Mouse (Mus musculus) gastrocnemius, adult 2 months (tissue): Measurements from ENCODE around the gene St3gal4. TPM values are rescaled to one million over a fixed set of nuclear protein-coding genes. Genes with fewer than 3 reads are reported as not detected.
"Not testable (repeated sequence)": the region's sequence is repeated elsewhere in the genome, so short reads cannot be mapped to it uniquely, and the experiment has no call there.

ENCODE experiments used
- DNase-seq: peaks from one replicate; pipeline ENCODE4 v3.0.0; 2022
- H3K27ac ChIP-seq: fragments of 200-600 bp; 2 replicates; pipeline ENCODE4 v1.8.1; 2022; ENCODE audit warnings: mild to moderate bottlenecking
- H3K4me3 ChIP-seq: fragments of 200-600 bp; 2 replicates; pipeline ENCODE4 v1.8.1; 2022; ENCODE audit warnings: mild to moderate bottlenecking, moderate library complexity
- CTCF ChIP-seq: fragments of 200-600 bp; IDR thresholded peaks from 2 replicates; pipeline ENCODE4 v1.8.1; 2022; ENCODE audit warnings: antibody characterized with exemption, mild to moderate bottlenecking, moderate library complexity
- intact Hi-C: fragments of 180-260 bp; cut with DNase I; formaldehyde crosslinking; loops from one replicate; pipeline ENCODE4 v1.15.1; 2025
- long read RNA-seq, 2 experiments: library from polyadenylated mRNA; stranded (forward); transcript quantifications; one replicate each; pipeline ENCODE4 v2.0.0; 2021
- total RNA-seq, 2 experiments: library from RNA; stranded (reverse); gene quantifications; 2 replicates each; pipeline ENCODE4 v1.2.3; 2021

The St3gal4 gene
- total RNA-seq: 1 to 10 TPM; 4.2 to 4.3 TPM
- long read RNA-seq, experiment 1, partial matches to known transcripts: 0 of 6 reads
- long read RNA-seq, experiment 1, other reads (novel, unspliced or antisense): 2 of 6 reads
- long read RNA-seq, experiment 2, transcript St3gal4-201 (11 exons, 2,095 nt): major isoform, 7 of 7 reads
- long read RNA-seq, experiment 2, partial matches to known transcripts: 0 of 7 reads
- long read RNA-seq, experiment 2, other reads (novel, unspliced or antisense): 0 of 7 reads

DNA sequence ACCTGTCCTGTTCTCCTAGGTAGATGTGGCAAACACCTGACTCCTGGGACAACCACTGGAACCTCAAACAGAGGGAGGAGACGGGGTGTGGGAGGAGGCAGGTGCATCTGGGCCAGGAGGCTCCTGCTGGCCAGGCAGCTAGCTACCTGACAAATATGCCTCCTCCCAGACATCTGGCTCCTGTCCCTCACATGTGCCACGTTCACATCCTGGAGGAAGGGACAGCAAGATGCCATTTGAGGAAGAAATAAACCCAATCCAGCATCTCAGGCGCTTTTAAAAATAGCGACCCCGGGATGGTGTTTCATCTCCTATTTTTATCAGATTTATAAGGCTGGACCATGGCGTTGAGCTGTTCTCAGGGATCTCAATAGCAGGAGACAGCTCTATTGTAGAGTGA is at the start of gene St3gal4:
TSS of gene St3gal4 (minus strand) at position 101 of the 400 bp plus-strand sequence.
- H3K27ac ChIP-seq: peak within 1 kb of the TSS; percentile 93
- TF ChIP-seq CTCF: no peak
- H3K4me3 ChIP-seq: peak within 1 kb of the TSS; percentile 91
- intact Hi-C loops: loop anchor here (5.0 kb wide), 3 partner anchors 43 to 148 kb away; partner anchors contain the start of genes Fam118b and Rpusd4
- no peak for DNase-seq

DNA sequence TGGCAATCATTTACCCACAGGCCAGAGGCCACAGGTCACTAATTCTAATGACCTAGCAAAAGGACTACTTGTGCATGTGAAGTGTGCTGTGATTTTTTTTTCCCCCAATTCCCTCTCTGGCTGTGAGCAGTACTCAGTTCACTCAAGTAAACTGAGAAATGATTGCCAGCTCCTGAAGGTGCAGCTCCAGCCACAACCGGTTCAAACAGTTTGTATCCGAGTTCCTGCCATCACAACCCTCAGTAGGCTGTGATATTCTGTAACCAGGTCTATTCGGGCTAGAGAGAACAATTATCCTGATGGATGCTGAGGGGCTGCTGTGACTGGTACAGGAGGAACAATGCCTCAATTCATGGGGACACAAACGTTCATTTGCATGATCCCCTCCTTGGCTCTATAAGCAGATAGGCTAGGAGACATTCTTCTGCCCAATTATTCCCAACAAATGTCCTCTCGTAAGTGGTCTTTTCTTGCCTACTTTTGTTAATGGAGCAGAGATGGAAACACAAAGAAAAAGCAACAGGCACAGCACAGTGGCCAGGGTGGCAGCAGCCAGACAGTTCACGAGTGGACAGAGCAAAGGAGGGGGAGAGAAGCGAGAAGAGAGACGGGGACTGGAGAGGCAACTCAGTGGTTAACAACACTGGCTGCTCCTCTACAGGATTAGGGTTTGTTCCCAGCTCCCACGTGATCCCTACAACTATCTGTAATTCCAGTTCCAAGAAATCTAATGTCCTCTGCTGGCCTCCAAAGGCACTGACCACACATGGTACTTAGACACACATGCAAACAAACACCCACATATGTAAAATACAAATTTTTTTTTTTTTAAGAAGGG is 47.9 kb upstream of the St3gal4 start:
- DNase-seq: no peak
- Histone ChIP-seq H3K4me3 (no peak overlapping the region), H3K27ac (no peak overlapping the region)
- TF ChIP-seq CTCF: no peak
- intact Hi-C loops: loop anchor here (5.0 to 10.0 kb wide), 2 partner anchors 320 to 672 kb away; no protein-coding TSS in a partner anchor

DNA sequence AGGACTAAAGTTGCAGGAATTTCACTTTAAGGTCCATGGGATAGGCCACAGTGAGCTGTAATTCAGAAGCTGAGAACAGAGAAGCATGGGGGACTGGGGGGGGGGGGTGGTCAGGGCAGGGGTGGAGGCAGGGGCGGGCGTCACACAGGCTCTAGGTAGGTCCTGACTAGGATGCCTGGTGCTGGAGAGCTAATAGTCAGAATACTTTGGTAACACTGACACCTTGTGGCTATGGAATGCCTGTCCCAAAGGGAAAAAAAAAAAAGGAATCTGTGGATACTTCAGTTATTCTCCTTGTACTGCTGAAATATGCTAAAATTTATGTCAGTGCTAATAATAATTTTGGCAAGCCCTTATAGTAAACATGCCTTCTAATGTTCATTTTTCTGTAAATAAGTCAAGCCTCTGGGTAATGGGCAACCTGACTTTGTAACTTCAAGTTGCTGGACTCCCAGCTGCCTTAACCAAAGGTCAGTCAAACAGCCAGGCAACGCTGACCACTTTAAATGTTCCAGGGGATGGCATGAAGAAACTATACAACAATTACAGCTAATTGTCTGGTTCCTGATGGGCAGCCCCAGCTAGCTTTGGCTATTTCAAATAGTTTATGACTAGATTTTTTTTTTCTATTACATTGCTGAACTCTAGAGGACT is 47.2 kb upstream of the St3gal4 start:
- intact Hi-C loops: loop anchor here (5.0 to 10.0 kb wide), 2 partner anchors 319 to 671 kb away; no protein-coding TSS in a partner anchor
- DNase-seq: peak; percentile 32
- H3K4me3 ChIP-seq: no peak overlapping the region
- H3K27ac ChIP-seq: no peak overlapping the region
- TF ChIP-seq CTCF: peak; percentile 71

GRCm38 (mm10) chr9:35164142-35164874 is 45.2 kb upstream of the St3gal4 start:
- intact Hi-C loops: loop anchor here (1.0 to 10.0 kb wide), 4 partner anchors 47 to 670 kb away; partner anchors contain the start of gene St3gal4
- peak overlapping the region; percentile 73; the same call in 1 of the 2 replicates for H3K27ac ChIP-seq
- no peak overlapping the region for H3K4me3 ChIP-seq
- no peak for TF ChIP-seq CTCF
- no peak for DNase-seq

- intact Hi-C loops: loop anchor here (5.0 to 10.0 kb wide), 2 partner anchors 46 to 668 kb away; partner anchors contain the start of gene St3gal4
- Histone ChIP-seq H3K27ac (peak overlapping the region; percentile 73), H3K4me3 (peak overlapping the region; percentile 70)
- no peak for TF ChIP-seq CTCF
- DNase-seq: peak; percentile 90
These were observed 44.1 kb upstream of the St3gal4 start for GRCm38 (mm10) chr9:35163011-35163690.

- Histone ChIP-seq H3K27ac (peak overlapping the region; percentile 40; the same call in 1 of the 2 replicates), H3K4me3 (no peak overlapping the region)
- DNase-seq: no peak
- TF ChIP-seq CTCF: no peak
- intact Hi-C loops: loop anchor here (5.0 to 10.0 kb wide), 2 partner anchors 44 to 667 kb away; partner anchors contain the start of gene St3gal4
These were observed 42.7 kb upstream of the St3gal4 start for GRCm38 (mm10) chr9:35161721-35162120.

DNA sequence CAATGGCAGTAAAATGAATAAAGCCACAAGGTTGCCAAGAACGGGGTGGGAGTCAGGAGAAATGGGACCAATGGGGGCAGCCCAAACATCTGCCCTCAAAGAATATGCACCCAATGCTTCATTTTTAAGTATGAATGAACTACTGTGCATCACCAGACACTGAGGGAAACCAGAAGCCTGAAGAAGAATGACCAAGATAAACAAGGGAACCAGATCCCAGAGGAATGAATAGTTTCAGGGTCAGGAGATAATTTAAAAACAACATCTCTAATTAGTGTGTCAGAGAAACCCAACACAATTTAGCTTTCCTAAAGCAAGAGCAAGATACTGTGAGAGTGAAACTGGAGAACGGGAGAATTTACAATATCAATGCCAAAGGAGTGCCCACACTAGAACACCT is 41.6 kb upstream of the St3gal4 start:
- intact Hi-C loops: loop anchor here (5.0 to 10.0 kb wide), 2 partner anchors 43 to 666 kb away; partner anchors contain the start of gene St3gal4
- H3K27ac ChIP-seq: no peak overlapping the region
- TF ChIP-seq CTCF: no peak
- no peak overlapping the region for H3K4me3 ChIP-seq
- no peak for DNase-seq

DNA sequence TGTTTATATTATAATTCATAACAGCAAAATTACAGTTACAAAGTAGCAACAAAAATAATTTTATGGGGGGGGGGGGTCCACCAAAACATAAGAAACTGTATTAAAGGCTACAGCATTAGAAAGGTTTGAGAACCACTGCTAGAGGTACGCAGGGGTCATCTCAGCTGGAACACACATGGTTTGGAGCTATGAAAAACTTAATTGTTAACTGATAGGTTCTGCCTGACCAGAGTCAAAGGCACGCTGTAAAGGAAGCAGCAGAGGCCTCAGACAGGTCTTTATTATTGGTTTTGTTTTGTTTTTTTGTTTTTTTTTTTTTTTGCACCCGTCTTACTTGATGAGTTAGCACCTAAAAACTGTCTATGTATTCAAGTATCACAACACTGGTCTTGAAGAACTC is 39.4 kb upstream of the St3gal4 start:
- intact Hi-C loops: no loop called here
- Histone ChIP-seq H3K27ac (no peak overlapping the region), H3K4me3 (no peak overlapping the region)
- no peak for DNase-seq
- no peak for TF ChIP-seq CTCF

GRCm38 (mm10) chr9:35156862-35157261 is 37.8 kb upstream of the St3gal4 start:
- intact Hi-C loops: no loop called here
- H3K4me3 ChIP-seq: no peak overlapping the region
- DNase-seq: no peak
- peak overlapping the region; percentile 63 for H3K27ac ChIP-seq
- TF ChIP-seq CTCF: no peak

DNA sequence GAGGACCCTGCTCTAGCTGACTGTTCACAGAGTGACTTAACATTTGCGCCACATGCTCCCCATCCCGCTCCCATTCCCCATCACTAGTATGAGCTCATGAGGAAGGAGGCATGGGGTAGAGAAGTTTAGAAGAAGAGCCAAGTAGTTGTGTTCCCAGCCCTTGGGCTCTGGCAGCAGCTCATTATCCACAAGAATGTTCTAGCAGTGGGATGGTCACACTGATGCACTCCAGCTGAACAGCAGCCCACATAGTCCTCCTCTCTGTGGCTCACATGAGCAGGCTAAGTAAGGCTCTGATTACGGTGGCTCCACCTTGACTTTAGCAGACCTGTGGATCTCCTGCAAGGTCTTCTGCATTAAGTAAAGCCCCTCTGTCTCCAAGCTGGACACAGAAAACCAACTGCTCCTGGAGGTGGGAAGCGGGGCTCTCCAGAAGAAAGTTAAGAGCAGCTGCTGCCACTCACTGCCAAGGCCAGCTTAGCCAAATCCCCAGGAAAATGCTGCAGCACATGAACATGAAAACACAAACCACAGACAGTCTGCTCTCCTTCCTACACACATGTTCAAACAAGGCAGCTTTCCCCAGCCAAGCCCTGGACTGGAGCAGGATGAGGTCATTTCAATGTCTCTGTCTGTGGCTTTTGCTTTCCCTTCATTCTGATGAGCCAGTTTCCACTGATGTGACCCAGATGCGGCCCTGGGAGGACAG is 37.1 kb upstream of the St3gal4 start:
- intact Hi-C loops: no loop called here
- DNase-seq: peak; percentile 63
- TF ChIP-seq CTCF: no peak
- Histone ChIP-seq H3K4me3 (no peak overlapping the region), H3K27ac (peak overlapping the region; percentile 73)

GRCm38 (mm10) chr9:35152923-35153322 is 33.9 kb upstream of the St3gal4 start:
- Histone ChIP-seq H3K4me3 (no peak overlapping the region), H3K27ac (no peak overlapping the region)
- intact Hi-C loops: no loop called here
- DNase-seq: no peak
- no peak for TF ChIP-seq CTCF

DNA sequence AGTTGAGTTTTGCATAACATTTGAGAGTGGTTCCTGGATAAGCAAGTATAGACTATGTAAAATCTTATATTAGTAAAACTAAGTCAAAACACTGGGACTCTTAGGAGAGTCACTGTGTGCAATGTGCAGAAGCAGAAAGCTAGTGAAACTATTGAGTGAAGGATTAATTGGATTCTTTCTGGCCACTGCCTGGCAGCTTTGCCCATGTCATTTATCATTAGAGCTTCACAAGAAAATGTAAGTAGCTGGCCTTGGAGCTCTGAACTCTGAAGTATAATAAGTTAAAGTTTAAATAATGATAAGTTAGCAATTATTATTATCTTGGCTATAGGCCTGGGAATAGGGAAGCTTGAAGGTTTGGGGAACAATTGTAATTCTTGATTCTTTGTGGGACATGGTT is 29.8 kb upstream of the St3gal4 start:
- intact Hi-C loops, H3K4me3 ChIP-seq, H3K27ac ChIP-seq, DNase-seq: not testable (repeated sequence)

DNA sequence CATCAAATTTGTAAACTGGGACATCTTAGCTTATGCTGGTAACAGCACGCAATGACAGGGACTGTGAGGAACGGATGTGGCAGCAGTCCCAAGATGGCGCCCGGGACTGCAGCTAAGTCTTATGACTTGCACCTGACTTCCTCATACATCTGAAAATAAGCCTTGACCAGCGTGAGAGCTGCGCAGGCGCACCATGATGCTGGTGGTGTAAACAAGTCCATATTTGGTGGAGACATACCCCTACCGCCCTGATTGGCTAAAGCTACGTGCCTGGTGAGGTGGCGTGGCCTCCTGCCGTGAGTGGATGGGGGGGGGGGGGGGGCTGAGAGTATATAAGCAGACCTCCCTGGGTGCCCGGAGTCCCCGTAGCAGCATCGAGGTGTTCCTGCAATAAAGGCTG is 28.2 kb upstream of the St3gal4 start:
- H3K4me3 ChIP-seq, DNase-seq, intact Hi-C loops, H3K27ac ChIP-seq: not testable (repeated sequence)
